Mouse (Mus musculus) lung, postnatal 0 days (tissue): ENCODE data around the gene Osbpl3.

Experiments used
- CTCF ChIP-seq: IDR thresholded peaks from 2 replicates; pipeline ENCODE4 v1.5.1; 2016; ENCODE audit warnings: antibody characterized with exemption, mild to moderate bottlenecking
- EP300 ChIP-seq: IDR thresholded peaks from 2 replicates; pipeline ENCODE4 v1.6.1; 2016; ENCODE audit warnings: antibody characterized with exemption, mild to moderate bottlenecking, control low read depth

- TF ChIP-seq CTCF (no peak), EP300 (no peak)
Observed at GRCm38 (mm10) chr6:50414547-50414946, 41.5 kb downstream of the Osbpl3 start.
